Mouse (Mus musculus) liver, embryonic 13.5 days (tissue): ENCODE data around the gene Zfp985. TPM values are rescaled to one million over a fixed set of nuclear protein-coding genes. Genes with fewer than 3 reads are reported as not detected.
"Not testable (repeated sequence)": the region's sequence is repeated elsewhere in the genome, so short reads cannot be mapped to it uniquely, and the experiment has no call there.

Source experiments
- ATAC-seq: fragments of 200-750 bp; cut with Nextera tagmentation; 2 replicates; pipeline ENCODE4 v1.8.0; 2017; ENCODE audit warnings: low read depth, mild to moderate bottlenecking, moderate number of reproducible peaks, moderate library complexity
- DNase-seq: peaks from one replicate; pipeline ENCODE4 v3.0.0; 2022
- H3K27ac ChIP-seq: fragments of 300-500 bp; sonication (generic); 2 replicates; pipeline ENCODE4 v1.5.1; 2015; ENCODE audit warnings: moderate library complexity, mild to moderate bottlenecking, inconsistent platforms
- H3K27me3 ChIP-seq: fragments of 300-500 bp; sonication (generic); 2 replicates; pipeline ENCODE4 v1.6.1; 2015; ENCODE audit warnings: mild to moderate bottlenecking, inconsistent platforms
- H3K36me3 ChIP-seq: fragments of 300-500 bp; sonication (generic); 2 replicates; pipeline ENCODE4 v1.6.1; 2015; ENCODE audit warnings: mild to moderate bottlenecking, inconsistent platforms
- H3K4me1 ChIP-seq: fragments of 300-500 bp; sonication (generic); replicated peaks from 2 replicates; pipeline ENCODE4 v1.6.1; 2015; ENCODE audit warnings: inconsistent platforms
- H3K4me2 ChIP-seq: fragments of 300-500 bp; sonication (generic); 2 replicates; pipeline ENCODE4 v1.6.1; 2015; ENCODE audit warnings: inconsistent platforms, mild to moderate bottlenecking, moderate library complexity
- H3K4me3 ChIP-seq: fragments of 300-500 bp; sonication (generic); replicated peaks from 2 replicates; pipeline ENCODE4 v1.5.1; 2015; ENCODE audit warnings: mild to moderate bottlenecking, inconsistent platforms
- H3K9ac ChIP-seq: fragments of 300-500 bp; sonication (generic); 2 replicates; pipeline ENCODE4 v1.6.1; 2015; ENCODE audit warnings: mild to moderate bottlenecking, inconsistent platforms
- H3K9me3 ChIP-seq: fragments of 300-500 bp; sonication (generic); replicated peaks from 2 replicates; pipeline ENCODE4 v1.6.1; 2016; ENCODE audit warnings: inconsistent platforms
- WGBS: fragments of 180-500 bp; shearing (Covaris S2); methylation state at CpG from one replicate; pipeline ENCODE4 v1.1.7; 2015; ENCODE audit not compliant: insufficient replicate concordance; 5-methylcytosine and 5-hydroxymethylcytosine counted together
- polyA plus RNA-seq: library from polyadenylated mRNA; unstranded; fragments of >200 nt; fragmentation: Nextera tagmentation; extraction: Ambion mirVana; gene quantifications from 2 replicates; pipeline ENCODE4 v1.2.1, GENCODE M21; 2015

Zfp985 gene
- 0.09 and 0.14 TPM in 2 replicates for polyA plus RNA-seq

GRCm38 (mm10) chr4:147553071-147553470, at the start of gene Zfp985:
TSS of gene Zfp985 (plus strand) at chr4:147553277.
- not testable (repeated sequence) for ATAC-seq, H3K27ac ChIP-seq, H3K4me2 ChIP-seq, H3K9me3 ChIP-seq, H3K4me3 ChIP-seq, H3K9ac ChIP-seq, H3K27me3 ChIP-seq, H3K36me3 ChIP-seq, H3K4me1 ChIP-seq, DNase-seq
- 45% methylated on average over 5 of the region's 5 CpGs for WGBS

GRCm38 (mm10) chr4:147509174-147509573, 43.9 kb upstream of the Zfp985 start:
- Histone ChIP-seq H3K9ac (no peak overlapping the region), H3K4me3 (no peak overlapping the region), H3K4me1 (no peaks in the 10 kb centered on the region), H3K27ac (no peak overlapping the region), H3K27me3 (no peaks in the 10 kb centered on the region), H3K36me3 (peaks cover 12% of the 10 kb centered on the region), H3K4me2 (no peak overlapping the region), H3K9me3 (peaks cover 5% of the 10 kb centered on the region)
- ATAC-seq (no peak), DNase-seq (no peak)
- 49% methylated on average over 2 of the region's 2 CpGs for WGBS

DNA sequence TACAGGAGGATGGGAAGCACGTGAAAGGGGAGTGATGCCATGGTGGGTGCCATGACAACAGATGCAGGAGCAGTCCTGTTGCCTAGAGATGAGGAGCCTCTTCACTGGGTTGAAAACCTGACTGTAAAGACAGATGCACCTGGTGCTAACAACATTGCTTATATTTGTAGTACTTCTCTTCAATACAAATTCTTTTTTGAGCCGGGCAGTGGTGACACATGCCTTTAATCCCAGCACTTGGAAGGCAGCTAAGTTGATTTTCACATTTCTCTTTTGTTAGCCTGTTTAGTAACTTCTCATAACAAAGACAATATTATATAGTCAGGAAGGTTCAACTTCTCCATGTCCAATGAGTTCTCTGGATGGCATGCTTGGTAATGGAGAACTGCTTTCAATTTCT, 34.1 kb upstream of the Zfp985 start:
- no peak for ATAC-seq
- peaks cover 38% of the 10 kb centered on the region for H3K9me3 ChIP-seq
- WGBS, result 48% methylated on average over 2 of the region's 2 CpGs

GRCm38 (mm10) chr4:147520100-147520499, 33.0 kb upstream of the Zfp985 start:
- Histone ChIP-seq H3K36me3 (no peaks in the 10 kb centered on the region), H3K9ac (no peak overlapping the region), H3K27ac (no peak overlapping the region), H3K4me2 (no peak overlapping the region), H3K4me3 (no peak overlapping the region), H3K27me3 (no peaks in the 10 kb centered on the region), H3K4me1 (no peaks in the 10 kb centered on the region), H3K9me3 (peaks cover 40% of the 10 kb centered on the region)
- no peak for DNase-seq
- 0 out of 2 replicates have a peak, but pooled peaks have one; percentile 18 for ATAC-seq

More for the DNA sequence above, 34.1 kb upstream of the Zfp985 start:
- Histone ChIP-seq H3K9ac (no peak overlapping the region), H3K4me1 (no peaks in the 10 kb centered on the region), H3K4me3 (no peak overlapping the region), H3K36me3 (no peaks in the 10 kb centered on the region), H3K27me3 (no peaks in the 10 kb centered on the region), H3K27ac (no peak overlapping the region), H3K4me2 (no peak overlapping the region)
- DNase-seq, result no peak

DNA sequence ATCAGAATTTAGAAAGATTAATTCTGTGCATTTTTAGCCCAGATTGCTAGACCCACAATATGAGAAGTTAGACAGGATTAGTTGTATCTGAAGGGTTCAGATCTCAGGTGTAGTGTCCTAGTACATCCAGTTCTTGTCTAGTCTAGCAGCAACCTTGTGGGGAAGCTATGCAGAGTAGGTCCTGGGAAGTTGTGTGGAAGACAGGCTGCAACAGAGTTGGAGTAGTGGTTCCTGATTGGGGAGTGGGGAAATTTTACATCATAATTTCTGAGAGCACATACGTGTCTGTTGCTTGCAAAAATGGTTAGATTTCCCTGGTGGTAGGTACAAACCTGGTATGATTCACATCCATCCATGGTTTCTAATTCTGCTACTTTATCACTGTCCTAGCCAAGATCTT, 28.0 kb upstream of the Zfp985 start:
- Histone ChIP-seq H3K4me1 (no peaks in the 10 kb centered on the region), H3K27ac (no peak overlapping the region), H3K4me2 (no peak overlapping the region), H3K27me3 (no peaks in the 10 kb centered on the region), H3K9me3 (peaks cover 41% of the 10 kb centered on the region), H3K4me3 (no peak overlapping the region), H3K36me3 (no peaks in the 10 kb centered on the region), H3K9ac (no peak overlapping the region)
- no peak for ATAC-seq
- no peak for DNase-seq
- WGBS, result 53% methylated on average over 1 of the region's 1 CpGs

DNA sequence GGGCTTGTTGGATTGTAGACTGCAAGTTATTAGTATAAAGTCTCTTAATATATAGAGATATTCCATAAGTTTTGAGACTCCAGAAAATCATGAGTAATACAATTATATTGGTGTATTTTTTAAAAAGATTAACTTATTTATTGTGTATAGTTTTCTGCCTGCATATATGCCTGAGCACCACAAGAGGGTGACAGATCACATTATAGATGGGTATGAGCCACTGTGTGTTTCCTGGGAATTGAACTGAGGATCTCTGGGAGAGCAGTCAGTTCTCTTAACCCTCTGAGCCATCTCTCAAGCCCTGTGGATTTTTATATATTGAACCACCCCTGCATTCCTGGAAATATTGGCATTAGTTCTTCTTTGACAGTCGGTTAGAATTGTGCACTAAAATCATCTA, 22.7 kb upstream of the Zfp985 start:
- H3K4me2 ChIP-seq, result no peak overlapping the region
- no peak overlapping the region for H3K4me3 ChIP-seq
- peaks cover 18% of the 10 kb centered on the region for H3K9me3 ChIP-seq
- no peak for DNase-seq
- no peak overlapping the region for H3K27ac ChIP-seq
- no peak overlapping the region for H3K9ac ChIP-seq
- H3K36me3 ChIP-seq, result no peaks in the 10 kb centered on the region
- WGBS, result 64% methylated on average over 1 of the region's 1 CpGs
- H3K27me3 ChIP-seq, result no peaks in the 10 kb centered on the region
- no peak for ATAC-seq
- H3K4me1 ChIP-seq, result no peaks in the 10 kb centered on the region

GRCm38 (mm10) chr4:147535916-147536315, 17.2 kb upstream of the Zfp985 start:
- H3K36me3 ChIP-seq, H3K4me3 ChIP-seq, H3K27me3 ChIP-seq, H3K9ac ChIP-seq, ATAC-seq, H3K4me2 ChIP-seq, DNase-seq, H3K4me1 ChIP-seq, H3K27ac ChIP-seq: not testable (repeated sequence)
- peaks cover 23% of the 10 kb centered on the region for H3K9me3 ChIP-seq

DNA sequence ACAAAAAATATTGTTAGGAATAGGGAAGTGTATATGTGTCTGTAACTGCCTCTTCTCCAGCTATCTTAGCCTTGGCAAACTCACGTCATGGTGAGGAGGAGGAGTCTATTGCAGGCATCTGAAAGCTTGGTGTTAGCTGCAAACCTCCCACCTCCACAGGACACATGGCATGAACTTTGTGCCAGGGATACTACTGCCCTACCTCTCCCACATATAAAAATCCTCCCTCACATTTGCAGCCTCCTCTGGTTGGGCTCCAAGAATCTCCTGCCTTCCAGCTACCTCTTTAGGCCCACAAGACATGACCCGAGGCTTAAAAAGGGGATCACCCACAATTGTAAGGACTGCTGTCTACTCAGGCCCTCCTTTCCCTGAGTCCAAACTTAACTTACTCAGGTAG, 15.4 kb upstream of the Zfp985 start:
- Histone ChIP-seq H3K4me2 (no peak overlapping the region), H3K36me3 (no peaks in the 10 kb centered on the region), H3K9ac (no peak overlapping the region), H3K4me3 (no peak overlapping the region), H3K27ac (no peak overlapping the region), H3K4me1 (no peaks in the 10 kb centered on the region), H3K27me3 (no peaks in the 10 kb centered on the region), H3K9me3 (peaks cover 26% of the 10 kb centered on the region)
- ATAC-seq (no peak), DNase-seq (no peak)
- 42% methylated on average over 2 of the region's 2 CpGs for WGBS

- H3K9me3 ChIP-seq, result peaks cover 26% of the 10 kb centered on the region
- H3K4me3 ChIP-seq, ATAC-seq, H3K4me1 ChIP-seq, H3K9ac ChIP-seq, H3K36me3 ChIP-seq, H3K4me2 ChIP-seq, H3K27ac ChIP-seq, DNase-seq, H3K27me3 ChIP-seq: not testable (repeated sequence)
- 67% methylated on average over 3 of the region's 3 CpGs for WGBS
Observed at GRCm38 (mm10) chr4:147539918-147540317, 13.2 kb upstream of the Zfp985 start, which contains the start of gene Gm16503. TSS of gene Gm16503 (plus strand) at chr4:147540218.

DNA sequence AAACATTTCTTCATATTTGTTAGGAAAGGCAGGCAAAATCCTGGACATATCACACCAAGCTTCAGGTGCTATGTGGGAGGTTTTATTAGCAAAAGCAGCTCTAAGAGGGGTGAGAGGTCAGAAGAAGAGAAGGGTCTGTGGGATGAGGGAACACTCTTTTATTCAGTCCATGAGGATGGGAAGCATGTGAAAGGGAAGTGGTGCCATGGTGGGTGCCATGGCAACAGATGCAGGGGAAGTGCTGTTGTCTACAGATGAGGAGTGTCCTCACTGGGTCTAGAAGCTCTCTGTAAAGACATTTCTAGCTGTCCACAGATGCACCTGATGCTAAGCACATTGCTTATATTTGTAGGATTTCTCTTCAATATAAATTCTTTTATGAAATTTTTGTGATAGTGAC, 12.0 kb upstream of the Zfp985 start:
- Histone ChIP-seq H3K4me2 (no peak overlapping the region), H3K27ac (no peak overlapping the region), H3K4me3 (no peak overlapping the region), H3K36me3 (no peaks in the 10 kb centered on the region), H3K9me3 (peaks cover 23% of the 10 kb centered on the region), H3K9ac (no peak overlapping the region), H3K4me1 (no peaks in the 10 kb centered on the region), H3K27me3 (no peaks in the 10 kb centered on the region)
- no peak for DNase-seq
- ATAC-seq, result no peak

GRCm38 (mm10) chr4:147554361-147554760, 1.3 kb downstream of the Zfp985 start:
- H3K27me3 ChIP-seq, ATAC-seq, DNase-seq, H3K4me1 ChIP-seq, H3K36me3 ChIP-seq, H3K4me3 ChIP-seq, H3K27ac ChIP-seq, H3K4me2 ChIP-seq, H3K9me3 ChIP-seq, H3K9ac ChIP-seq: not testable (repeated sequence)
- 45% methylated on average over 2 of the region's 2 CpGs for WGBS

- not testable (repeated sequence) for ATAC-seq, DNase-seq, H3K4me2 ChIP-seq, H3K9me3 ChIP-seq, H3K4me1 ChIP-seq, H3K27ac ChIP-seq, H3K9ac ChIP-seq, H3K27me3 ChIP-seq, H3K4me3 ChIP-seq, H3K36me3 ChIP-seq
- 21% methylated on average over 1 of the region's 1 CpGs for WGBS
Observed at GRCm38 (mm10) chr4:147556921-147557320, 3.8 kb downstream of the Zfp985 start.

GRCm38 (mm10) chr4:147558011-147558410, 4.9 kb downstream of the Zfp985 start:
- H3K4me3 ChIP-seq, H3K9me3 ChIP-seq, H3K4me1 ChIP-seq, DNase-seq, H3K36me3 ChIP-seq, H3K27ac ChIP-seq, H3K4me2 ChIP-seq, H3K9ac ChIP-seq, H3K27me3 ChIP-seq, ATAC-seq: not testable (repeated sequence)
